Mouse (Mus musculus): ENCODE data around the gene Mrps17.

Mrps17 gene

GRCm38 (mm10) chr5:129731021-129731420 lies 15.7 kb downstream of the Mrps17 start:
- no peak for ATAC-seq (ENCODE audit: insufficient number of reproducible peaks, low FRiP score, low TSS enrichment)

- no peak for ATAC-seq (ENCODE audit: insufficient number of reproducible peaks, low FRiP score, low TSS enrichment)
Observed at GRCm38 (mm10) chr5:129740976-129741375, 25.7 kb downstream of the Mrps17 start.

DNA sequence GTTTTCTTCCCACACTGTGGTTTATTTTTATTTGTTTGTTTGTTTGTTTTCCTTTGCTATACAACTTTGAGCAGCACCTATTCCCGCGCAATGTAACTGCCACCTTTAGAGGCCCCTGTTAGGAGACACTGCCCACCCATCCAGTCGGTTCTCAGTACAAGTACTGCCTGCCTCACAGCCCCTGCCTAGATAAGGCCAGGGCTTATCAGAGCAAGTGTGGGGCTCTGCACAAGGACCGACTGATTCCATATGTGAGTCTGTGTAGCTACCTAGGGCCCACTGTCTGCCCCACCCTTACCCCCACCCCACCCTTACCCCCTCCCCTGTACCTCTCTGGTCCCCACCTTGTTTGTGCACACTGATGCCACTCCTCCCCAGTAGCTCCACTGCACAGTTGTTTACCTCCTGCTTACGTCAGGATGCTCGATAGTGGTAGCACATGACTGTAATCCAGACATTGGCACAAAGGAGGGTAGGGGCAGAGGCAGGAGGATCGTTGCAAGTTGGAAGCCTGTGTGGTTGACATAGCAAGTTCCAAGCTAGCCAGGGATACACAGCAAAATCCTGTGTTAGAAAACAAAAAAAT lies 27.7 kb downstream of the Mrps17 start:
- no peak for ATAC-seq (ENCODE audit: insufficient number of reproducible peaks, low FRiP score, low TSS enrichment)

- ATAC-seq (ENCODE audit: insufficient number of reproducible peaks, low FRiP score, low TSS enrichment) = no peak
Observed at GRCm38 (mm10) chr5:129744050-129744449, 28.8 kb downstream of the Mrps17 start.

GRCm38 (mm10) chr5:129756886-129757285 lies 41.6 kb downstream of the Mrps17 start:
- no peak for ATAC-seq (ENCODE audit: insufficient number of reproducible peaks, low FRiP score, low TSS enrichment)

GRCm38 (mm10) chr5:129759929-129760480 lies 44.7 kb downstream of the Mrps17 start:
- ATAC-seq (ENCODE audit: insufficient number of reproducible peaks, low FRiP score, low TSS enrichment) = no peak

DNA sequence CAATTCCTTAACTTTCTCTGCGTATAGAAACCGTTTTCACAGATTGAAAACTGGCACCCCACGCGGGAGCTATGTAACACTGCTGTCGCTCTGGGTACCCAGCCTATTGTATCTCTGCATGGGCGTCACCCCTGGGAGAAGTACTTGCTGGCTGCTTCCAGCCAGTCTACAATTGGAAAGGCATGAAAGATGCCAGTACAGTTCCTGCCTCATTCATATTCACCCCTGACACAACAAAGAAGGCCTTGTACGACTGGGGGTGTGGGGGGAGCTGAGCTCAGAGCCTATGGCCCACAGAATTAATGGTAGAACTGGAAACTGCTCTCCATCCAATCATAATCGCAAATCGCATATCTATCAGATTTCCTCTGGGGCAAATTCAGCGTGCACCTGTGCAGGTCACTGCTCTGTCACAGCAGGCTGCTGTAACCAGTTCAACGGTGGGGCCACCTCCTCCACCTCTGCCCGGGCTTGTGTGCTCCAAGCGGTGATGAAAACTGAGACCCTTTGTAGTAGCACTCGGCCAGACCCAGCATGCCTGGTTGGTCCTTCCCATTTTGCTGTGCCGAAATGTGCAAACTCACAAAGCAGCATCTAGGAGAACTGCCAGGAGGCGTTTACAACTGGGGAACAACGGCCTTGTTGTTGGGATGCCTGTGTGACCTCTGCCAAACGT lies 46.7 kb downstream of the Mrps17 start:
- no peak for ATAC-seq (ENCODE audit: insufficient number of reproducible peaks, low FRiP score, low TSS enrichment)

- no peak for ATAC-seq (ENCODE audit: insufficient number of reproducible peaks, low FRiP score, low TSS enrichment)
Observed at GRCm38 (mm10) chr5:129770443-129771355, 55.4 kb downstream of the Mrps17 start.

All from cerebellum, adult (tissue).